Mouse (Mus musculus) heart, embryonic 14.5 days (tissue): ENCODE measurements around the gene Fanci. TPM values are rescaled to one million over a fixed set of nuclear protein-coding genes. Genes with fewer than 3 reads are reported as not detected.

ENCODE experiments used
- ATAC-seq: fragments of 200-750 bp; cut with Nextera tagmentation; 2 replicates; pipeline ENCODE4 v1.8.0; 2017; ENCODE audit warnings: low read depth, moderate TSS enrichment; ENCODE audit not compliant: insufficient number of reproducible peaks, insufficient read depth, low FRiP score
- H3K27ac ChIP-seq, 2 experiments: fragments of 200-500 bp in 1 of 2; fragments of 300-500 bp in 1 of 2; sonication (generic) in 1 of 2; replicated peaks in 1 of 2; 2 replicates each; pipeline ENCODE4 v1.5.1; 2012 to 2014; ENCODE audit warnings: low read depth in 2 of 2, low read length in 2 of 2, control low read depth in 1 of 2, mild to moderate bottlenecking in 1 of 2, mixed read lengths in 1 of 2; ENCODE audit not compliant: control insufficient read depth in 1 of 2, insufficient read depth in 1 of 2
- H3K27me3 ChIP-seq: fragments of 300-500 bp; sonication (generic); 2 replicates; pipeline ENCODE4 v1.6.1; 2014; ENCODE audit warnings: mild to moderate bottlenecking, low read length, control low read depth; ENCODE audit not compliant: control insufficient read depth, insufficient read depth
- H3K36me3 ChIP-seq: fragments of 300-500 bp; sonication (generic); 2 replicates; pipeline ENCODE4 v1.6.1; 2014; ENCODE audit warnings: mild to moderate bottlenecking, control low read depth, low read length, mixed read lengths; ENCODE audit not compliant: control insufficient read depth, insufficient read depth
- H3K4me1 ChIP-seq, 2 experiments: fragments of 200-500 bp in 1 of 2; fragments of 300-500 bp in 1 of 2; sonication (generic) in 1 of 2; 2 replicates each; pipeline ENCODE4 v1.6.1; 2012 to 2014; ENCODE audit warnings: low read length in 2 of 2, control low read depth in 1 of 2, mixed read lengths in 1 of 2; ENCODE audit not compliant: control insufficient read depth in 2 of 2, insufficient read depth in 2 of 2
- H3K4me2 ChIP-seq: fragments of 300-500 bp; sonication (generic); 2 replicates; pipeline ENCODE4 v1.6.1; 2014; ENCODE audit warnings: mild to moderate bottlenecking, low read length
- H3K4me3 ChIP-seq, 2 experiments: fragments of 200-500 bp in 1 of 2; fragments of 300-500 bp in 1 of 2; sonication (generic) in 1 of 2; 2 replicates each; pipeline ENCODE4 v1.5.1; 2012 to 2014; ENCODE audit warnings: low read length in 2 of 2, mild to moderate bottlenecking in 2 of 2, control low read depth in 1 of 2, low read depth in 1 of 2, moderate library complexity in 1 of 2; ENCODE audit not compliant: control insufficient read depth in 1 of 2, insufficient read depth in 1 of 2
- H3K9ac ChIP-seq: fragments of 300-500 bp; sonication (generic); 2 replicates; pipeline ENCODE4 v1.6.1; 2014; ENCODE audit warnings: mild to moderate bottlenecking, low read length
- H3K9me3 ChIP-seq: fragments of 300-500 bp; sonication (generic); 2 replicates; pipeline ENCODE4 v1.6.1; 2016; ENCODE audit warnings: low read length, control low read depth; ENCODE audit not compliant: control insufficient read depth
- WGBS: fragments of 180-500 bp; shearing (Covaris S2); extraction: QIAGEN DNeasy Blood & Tissue Kit; methylation state at CpG from one replicate; pipeline ENCODE4 v1.1.7; 2014; 5-methylcytosine and 5-hydroxymethylcytosine counted together
- polyA plus RNA-seq: library from polyadenylated mRNA; unstranded; fragments of >200 nt; fragmentation: Nextera tagmentation; extraction: Ambion mirVana; gene quantifications from 2 replicates; pipeline ENCODE4 v1.2.1, GENCODE M21; 2014

Fanci gene
- polyA plus RNA-seq, 1 experiment from 2014 or later: 9.2 TPM

DNA sequence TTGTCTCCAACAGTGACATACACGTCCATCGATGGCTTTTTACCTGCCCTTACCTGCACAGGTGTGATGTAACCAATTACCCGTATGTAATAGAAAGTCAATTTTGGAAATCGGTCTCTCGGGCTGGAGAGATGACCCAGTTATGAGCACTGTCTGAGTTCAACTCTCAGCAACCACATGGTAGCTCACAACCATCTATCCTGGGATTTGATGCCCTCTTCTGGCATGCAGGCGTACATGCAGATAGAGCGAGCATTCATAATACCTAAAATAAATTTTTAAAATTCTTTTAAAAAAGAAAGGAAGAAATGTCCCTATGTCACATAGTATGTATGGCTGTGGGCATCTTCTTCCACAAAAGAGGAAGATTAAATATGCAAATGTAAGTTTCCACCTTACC lies 79.7 kb downstream of the Fanci start:
- H3K9me3 ChIP-seq: no peaks in the 10 kb centered on the region
- no peaks in the 10 kb centered on the region for H3K27me3 ChIP-seq
- ATAC-seq: no peak
- 0 out of 4 replicates have a peak, but pooled peaks cover 3% of the 10 kb centered on the region in 2 experiments for H3K4me1 ChIP-seq
- 61% methylated on average over 7 of the region's 7 CpGs for WGBS
- H3K27ac ChIP-seq: no peak overlapping the region
- H3K4me2 ChIP-seq: no peak overlapping the region
- no peak overlapping the region for H3K9ac ChIP-seq
- no peak overlapping the region for H3K4me3 ChIP-seq
- no peaks in the 10 kb centered on the region for H3K36me3 ChIP-seq

DNA sequence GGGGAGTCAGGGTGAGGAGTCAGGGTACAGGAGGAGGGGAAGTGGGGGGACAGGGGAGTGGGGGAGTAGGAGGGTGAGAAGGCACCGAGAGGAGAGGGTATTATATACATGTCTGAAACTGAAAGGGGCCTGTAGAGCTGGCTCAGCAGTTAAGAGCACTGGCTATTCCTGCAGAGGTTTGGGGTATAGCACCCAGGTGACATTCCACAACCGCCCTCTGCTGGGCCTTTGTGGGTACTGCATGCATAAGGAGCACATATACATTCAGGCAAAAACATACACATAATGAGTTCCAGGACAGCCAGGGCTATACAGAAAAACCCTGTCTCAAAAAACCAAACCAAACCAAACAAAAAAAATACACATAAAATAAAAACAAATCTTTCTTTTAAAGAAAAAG lies 81.1 kb downstream of the Fanci start:
- no peaks in the 10 kb centered on the region for H3K36me3 ChIP-seq
- H3K9me3 ChIP-seq: no peaks in the 10 kb centered on the region
- ATAC-seq: no peak
- H3K4me2 ChIP-seq: no peak overlapping the region
- H3K9ac ChIP-seq: no peak overlapping the region
- H3K4me3 ChIP-seq: no peak overlapping the region
- H3K27me3 ChIP-seq: no peaks in the 10 kb centered on the region
- 0 out of 4 replicates have a peak, but pooled peaks cover 0 to 3% of the 10 kb centered on the region in 2 experiments for H3K4me1 ChIP-seq
- WGBS: 63% methylated on average over 2 of the region's 2 CpGs
- H3K27ac ChIP-seq: no peak overlapping the region

DNA sequence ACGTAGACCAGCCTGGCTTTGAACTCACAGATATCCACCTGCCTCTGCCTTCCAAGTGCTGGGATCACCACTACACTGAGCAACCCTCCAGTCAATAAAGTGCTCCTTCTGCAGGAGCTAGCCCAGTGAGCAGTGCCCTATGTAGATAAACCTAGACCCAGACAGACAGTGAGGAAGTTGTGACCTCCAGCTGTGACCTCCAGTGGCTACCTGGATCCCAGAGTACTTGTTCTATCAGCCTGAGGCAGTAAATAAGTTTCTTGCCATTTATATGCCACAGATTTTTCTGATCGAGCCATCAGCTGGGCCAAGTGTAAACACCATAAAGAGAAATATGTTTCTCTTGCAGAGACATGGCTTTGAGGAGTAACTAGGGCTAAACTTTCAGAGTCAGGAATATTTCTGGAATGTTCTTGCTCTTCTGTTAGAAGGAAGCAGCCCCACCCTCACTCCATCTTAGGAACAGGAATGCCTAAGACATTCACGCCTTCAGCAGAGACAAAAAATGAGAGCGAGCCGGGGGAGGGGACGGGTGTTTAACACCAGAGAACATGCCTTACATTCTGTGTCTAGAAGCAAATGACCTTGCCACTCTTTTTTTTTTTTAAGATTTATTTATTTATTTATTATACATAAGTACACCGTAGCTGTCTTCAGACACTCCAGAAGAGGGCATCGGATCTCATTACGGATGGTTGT lies 81.9 kb downstream of the Fanci start:
- Histone ChIP-seq H3K4me2 (no peak overlapping the region), H3K27me3 (no peaks in the 10 kb centered on the region), H3K4me3 (no peak overlapping the region), H3K27ac (no peak overlapping the region), H3K9me3 (no peaks in the 10 kb centered on the region), H3K36me3 (no peaks in the 10 kb centered on the region), H3K9ac (no peak overlapping the region), H3K4me1 (0 out of 4 replicates have a peak, but pooled peaks cover 0 to 3% of the 10 kb centered on the region in 2 experiments)
- 77% methylated on average over 9 of the region's 9 CpGs for WGBS
- no peak for ATAC-seq

DNA sequence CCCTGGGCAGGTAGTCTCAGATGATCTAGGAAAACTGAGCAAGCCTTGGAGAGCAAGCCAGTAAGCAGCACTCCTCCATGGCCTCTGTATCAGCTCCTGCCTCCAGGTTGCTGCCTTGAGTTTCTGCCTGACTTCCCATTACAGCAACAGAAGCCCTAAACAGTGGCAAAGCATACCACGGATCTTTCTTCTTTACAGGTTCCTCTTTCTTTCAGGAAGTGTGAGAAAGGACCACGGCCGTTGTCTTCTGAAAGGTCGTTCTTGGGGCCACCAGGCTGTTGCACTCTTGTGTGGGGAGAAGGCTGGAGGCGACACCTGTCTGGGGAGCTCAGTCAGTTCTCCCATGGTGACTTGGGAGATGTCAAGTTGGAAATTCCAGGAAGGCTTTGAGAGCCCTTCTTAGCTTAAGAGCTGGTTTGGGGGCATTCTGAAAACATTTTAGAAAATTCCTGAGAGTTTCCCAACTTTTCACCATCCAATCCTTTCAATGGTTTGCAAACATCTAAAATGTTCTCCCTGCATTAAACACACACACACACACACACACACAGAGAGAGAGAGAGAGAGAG lies 83.2 kb downstream of the Fanci start:
- Histone ChIP-seq H3K4me3 (no peak overlapping the region), H3K27me3 (no peaks in the 10 kb centered on the region), H3K9me3 (no peaks in the 10 kb centered on the region), H3K4me2 (no peak overlapping the region), H3K9ac (no peak overlapping the region), H3K27ac (no peak overlapping the region), H3K36me3 (no peaks in the 10 kb centered on the region), H3K4me1 (no peaks in the 10 kb centered on the region)
- WGBS: 77% methylated on average over 5 of the region's 5 CpGs
- ATAC-seq: no peak

DNA sequence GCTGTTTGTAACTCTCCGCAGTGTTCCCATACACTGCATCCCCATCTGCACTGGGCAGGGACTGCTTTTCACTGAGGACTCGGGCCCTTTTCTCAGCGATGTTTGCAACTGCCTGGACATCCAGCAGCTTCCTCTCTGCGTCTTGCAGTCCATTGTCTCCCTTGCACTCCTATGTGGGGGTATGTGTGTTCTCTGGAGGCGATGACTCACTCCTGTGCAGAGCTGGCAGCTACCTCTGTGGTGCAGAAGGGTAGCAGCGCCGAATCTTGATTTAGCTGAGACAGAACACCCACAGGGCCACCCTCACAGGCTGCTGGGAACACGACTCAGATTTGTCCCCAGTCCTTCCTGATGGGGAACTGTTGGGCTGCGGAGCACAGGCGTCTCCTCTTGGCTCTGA lies 94.8 kb downstream of the Fanci start:
- Histone ChIP-seq H3K27ac (no peak overlapping the region), H3K36me3 (no peaks in the 10 kb centered on the region), H3K9me3 (no peaks in the 10 kb centered on the region), H3K27me3 (0 out of 2 replicates have a peak, but pooled peaks cover 14% of the 10 kb centered on the region), H3K9ac (no peak overlapping the region), H3K4me2 (no peak overlapping the region), H3K4me3 (no peak overlapping the region), H3K4me1 (no peaks in the 10 kb centered on the region)
- 33% methylated on average over 10 of the region's 10 CpGs for WGBS
- no peak for ATAC-seq

DNA sequence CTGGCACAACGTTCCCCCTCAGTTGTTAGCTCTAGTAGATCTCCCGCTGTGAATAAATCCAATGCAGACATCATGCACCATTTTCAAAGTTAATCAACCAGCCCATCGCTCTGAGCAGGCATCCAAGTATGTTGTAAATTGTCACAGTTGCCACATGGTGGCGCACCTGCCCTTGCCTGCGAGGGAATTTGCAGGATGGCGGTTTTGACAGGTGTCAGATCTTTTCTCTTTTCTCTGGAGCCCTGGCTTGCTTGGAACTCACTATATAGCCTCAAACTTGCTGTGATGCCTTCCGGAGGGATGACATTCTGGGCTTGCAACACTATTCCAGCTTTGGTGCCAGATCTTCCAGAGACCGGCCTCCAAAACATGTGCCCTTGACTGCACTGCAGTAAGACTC lies 102.2 kb downstream of the Fanci start:
- Histone ChIP-seq H3K27me3 (peaks cover 61% of the 10 kb centered on the region), H3K36me3 (no peaks in the 10 kb centered on the region), H3K4me1 (0 out of 4 replicates have a peak, but pooled peaks cover 0 to 3% of the 10 kb centered on the region in 2 experiments), H3K9ac (no peak overlapping the region), H3K27ac (no peak overlapping the region), H3K4me3 (no peak overlapping the region), H3K4me2 (no peak overlapping the region), H3K9me3 (no peaks in the 10 kb centered on the region)
- 9% methylated on average over 8 of the region's 8 CpGs for WGBS
- no peak for ATAC-seq

DNA sequence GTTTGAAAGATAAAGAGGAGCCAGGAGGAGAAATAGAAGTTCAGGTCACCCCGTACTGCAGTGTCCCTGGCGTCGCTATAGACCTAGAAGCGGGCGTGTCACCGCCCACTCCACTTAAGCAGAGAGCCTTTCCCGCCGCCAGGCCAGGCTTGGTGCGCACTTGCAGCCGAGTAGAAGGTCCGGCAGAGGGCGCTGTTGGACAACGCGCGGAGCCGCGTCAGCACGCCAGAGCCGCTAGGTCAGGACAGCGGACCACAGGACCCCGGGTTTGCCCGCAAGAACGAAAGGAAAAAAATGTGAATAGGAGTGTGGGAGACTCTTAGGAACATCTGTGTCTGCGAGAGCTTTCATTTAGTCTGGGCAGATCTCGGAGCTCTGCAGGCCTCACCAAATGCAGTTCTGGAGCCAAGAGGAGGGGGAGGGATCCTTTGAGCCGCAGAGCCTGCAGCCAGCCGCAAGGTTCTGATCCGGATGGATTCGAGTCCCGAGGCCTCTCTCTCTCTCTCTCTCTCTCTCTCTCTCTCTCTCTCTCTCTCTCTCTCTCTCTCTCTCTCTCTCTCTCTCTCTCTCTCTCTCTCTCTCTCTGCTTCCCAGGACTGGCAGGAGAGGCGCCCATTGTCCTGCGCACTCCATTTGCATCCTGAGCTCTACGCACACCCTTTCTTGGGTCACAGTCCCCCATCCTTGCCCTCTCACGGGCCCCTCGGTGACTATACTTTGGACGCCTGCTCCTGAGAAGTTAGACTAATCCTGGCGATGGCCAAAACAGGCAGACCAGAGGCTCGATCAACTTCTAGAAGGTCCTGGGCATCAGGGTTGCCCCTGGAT lies 104.5 kb downstream of the Fanci start:
- no peak overlapping the region for H3K27ac ChIP-seq
- 3% methylated on average over 38 of the region's 38 CpGs for WGBS
- H3K4me2 ChIP-seq: peak overlapping the region; percentile 52
- H3K9me3 ChIP-seq: no peaks in the 10 kb centered on the region
- peak overlapping the region; percentile 26 to 27; a peak in 3 of 4 replicates for H3K4me3 ChIP-seq
- H3K9ac ChIP-seq: no peak overlapping the region
- no peaks in the 10 kb centered on the region for H3K36me3 ChIP-seq
- ATAC-seq: 0 out of 2 replicates have a peak, but pooled peaks have one; percentile 9
- H3K27me3 ChIP-seq: peaks cover 84% of the 10 kb centered on the region
- peaks cover 0 to 3% of the 10 kb centered on the region in 2 experiments; a peak in 1 of 4 replicates for H3K4me1 ChIP-seq
